Mouse (Mus musculus) limb, embryonic 10.5 days (tissue): ENCODE results near the gene Rflna. TPM values are rescaled to one million over a fixed set of nuclear protein-coding genes. Genes with fewer than 3 reads are reported as not detected.

Source experiments
- DNase-seq: peaks from one replicate; pipeline ENCODE4 v3.0.0-alpha.2; 2017; ENCODE audit warnings: low spot score
- H3K27ac ChIP-seq: fragments of 300-500 bp; sonication (generic); 2 replicates; pipeline ENCODE4 v1.5.1; 2016; ENCODE audit warnings: mild to moderate bottlenecking
- H3K27me3 ChIP-seq: fragments of 300-500 bp; sonication (generic); 2 replicates; pipeline ENCODE4 v1.6.1; 2016; ENCODE audit warnings: low read depth, mild to moderate bottlenecking; ENCODE audit not compliant: poor library complexity, severe bottlenecking
- H3K36me3 ChIP-seq: fragments of 300-500 bp; sonication (generic); 2 replicates; pipeline ENCODE4 v1.6.1; 2016; ENCODE audit warnings: mild to moderate bottlenecking, moderate library complexity
- H3K4me1 ChIP-seq: fragments of 300-500 bp; sonication (generic); 2 replicates; pipeline ENCODE4 v1.6.1; 2016
- H3K4me3 ChIP-seq: fragments of 300-500 bp; sonication (generic); 2 replicates; pipeline ENCODE4 v1.5.1; 2016; ENCODE audit warnings: mild to moderate bottlenecking, moderate library complexity
- H3K9me3 ChIP-seq: fragments of 300-500 bp; sonication (generic); replicated peaks from 2 replicates; pipeline ENCODE4 v1.6.1; 2016; ENCODE audit warnings: mild to moderate bottlenecking
- WGBS: fragments of 180-500 bp; shearing (Covaris S2); methylation state at CpG from one replicate; pipeline ENCODE4 v1.1.7; 2016; 5-methylcytosine and 5-hydroxymethylcytosine counted together
- polyA plus RNA-seq: library from polyadenylated mRNA; unstranded; fragments of >200 nt; fragmentation: Nextera tagmentation; extraction: Ambion mirVana; gene quantifications from 2 replicates; pipeline ENCODE4 v1.2.1, GENCODE M21; 2016

Rflna gene
- polyA plus RNA-seq, 1 experiment from 2014 or later, result 4.5 TPM

GRCm38 (mm10) chr5:124986656-124987055 is 16.4 kb upstream of the Rflna start:
- H3K27ac ChIP-seq, result no peak overlapping the region
- H3K27me3 ChIP-seq, result no peaks in the 10 kb centered on the region
- no peak overlapping the region for H3K4me3 ChIP-seq
- peaks cover 11% of the 10 kb centered on the region for H3K4me1 ChIP-seq
- no peak for DNase-seq
- 83% methylated on average over 5 of the region's 5 CpGs for WGBS
- no peaks in the 10 kb centered on the region; the same call in 1 of the 2 replicates for H3K9me3 ChIP-seq
- no peaks in the 10 kb centered on the region for H3K36me3 ChIP-seq

- DNase-seq, result no peak
- Histone ChIP-seq H3K27me3 (no peaks in the 10 kb centered on the region), H3K27ac (no peak overlapping the region), H3K9me3 (no peaks in the 10 kb centered on the region), H3K4me1 (peaks cover 11% of the 10 kb centered on the region), H3K36me3 (no peaks in the 10 kb centered on the region), H3K4me3 (no peak overlapping the region)
- WGBS, result 92% methylated on average over 2 of the region's 2 CpGs
These were observed 13.3 kb upstream of the Rflna start for GRCm38 (mm10) chr5:124989724-124990123.

GRCm38 (mm10) chr5:124992323-124992722 is 10.7 kb upstream of the Rflna start:
- Histone ChIP-seq H3K4me1 (peaks cover 18% of the 10 kb centered on the region), H3K4me3 (no peak overlapping the region), H3K27me3 (no peaks in the 10 kb centered on the region), H3K9me3 (no peaks in the 10 kb centered on the region), H3K36me3 (no peaks in the 10 kb centered on the region), H3K27ac (no peak overlapping the region)
- DNase-seq, result no peak
- WGBS, result 87% methylated on average over 8 of the region's 8 CpGs

GRCm38 (mm10) chr5:124992891-124993290 is 10.1 kb upstream of the Rflna start:
- 86% methylated on average over 11 of the region's 11 CpGs for WGBS
- Histone ChIP-seq H3K4me1 (peaks cover 20% of the 10 kb centered on the region), H3K36me3 (no peaks in the 10 kb centered on the region), H3K27me3 (no peaks in the 10 kb centered on the region), H3K27ac (peak overlapping the region; percentile 27; the same call in 1 of the 2 replicates), H3K4me3 (no peak overlapping the region), H3K9me3 (no peaks in the 10 kb centered on the region)
- DNase-seq, result no peak

- 75% methylated on average over 6 of the region's 6 CpGs for WGBS
- H3K27me3 ChIP-seq, result peaks cover 4% of the 10 kb centered on the region; the same call in 1 of the 2 replicates
- H3K9me3 ChIP-seq, result no peaks in the 10 kb centered on the region
- DNase-seq, result no peak
- H3K4me1 ChIP-seq, result peaks cover 38% of the 10 kb centered on the region
- peak overlapping the region; percentile 73; the same call in 1 of the 2 replicates for H3K27ac ChIP-seq
- H3K36me3 ChIP-seq, result no peaks in the 10 kb centered on the region
- H3K4me3 ChIP-seq, result no peak overlapping the region
These were observed 6.2 kb upstream of the Rflna start for GRCm38 (mm10) chr5:124996816-124997215.

- no peak for DNase-seq
- 60% methylated on average over 4 of the region's 4 CpGs for WGBS
These were observed 5.1 kb upstream of the Rflna start for GRCm38 (mm10) chr5:124997913-124998312.

GRCm38 (mm10) chr5:125000756-125001250 is 2.2 kb upstream of the Rflna start:
- no peak overlapping the region for H3K27ac ChIP-seq

More at GRCm38 (mm10) chr5:124997913-124998312, 5.1 kb upstream of the Rflna start:
- Histone ChIP-seq H3K9me3 (no peaks in the 10 kb centered on the region), H3K4me1 (peaks cover 48% of the 10 kb centered on the region), H3K27ac (peak overlapping the region; percentile 73), H3K4me3 (peak overlapping the region; percentile 11; the same call in 1 of the 2 replicates), H3K36me3 (no peaks in the 10 kb centered on the region), H3K27me3 (peaks cover 15% of the 10 kb centered on the region)

GRCm38 (mm10) chr5:125003873-125004255 is 843 bp downstream of the Rflna start:
- no peak for DNase-seq
- no peaks in the 10 kb centered on the region for H3K9me3 ChIP-seq
- 13% methylated on average over 15 of the region's 15 CpGs for WGBS
- H3K36me3 ChIP-seq, result no peaks in the 10 kb centered on the region
- peak overlapping the region; percentile 27; the same call in 1 of the 2 replicates for H3K27ac ChIP-seq
- peaks cover 44% of the 10 kb centered on the region for H3K27me3 ChIP-seq
- H3K4me1 ChIP-seq, result peaks cover 60% of the 10 kb centered on the region
- peak overlapping the region; percentile 52 for H3K4me3 ChIP-seq

More at GRCm38 (mm10) chr5:125000756-125001250, 2.2 kb upstream of the Rflna start:
- 55% methylated on average over 10 of the region's 10 CpGs for WGBS
- Histone ChIP-seq H3K36me3 (no peaks in the 10 kb centered on the region), H3K27me3 (peaks cover 44% of the 10 kb centered on the region), H3K4me3 (no peak overlapping the region), H3K4me1 (peaks cover 64% of the 10 kb centered on the region), H3K9me3 (no peaks in the 10 kb centered on the region)
- DNase-seq, result no peak

- H3K27ac ChIP-seq, result peak overlapping the region; percentile 27; the same call in 1 of the 2 replicates
- H3K27me3 ChIP-seq, result peaks cover 40% of the 10 kb centered on the region
- peaks cover 11% of the 10 kb centered on the region for H3K36me3 ChIP-seq
- H3K4me1 ChIP-seq, result peaks cover 39% of the 10 kb centered on the region
- no peak for DNase-seq
- no peaks in the 10 kb centered on the region for H3K9me3 ChIP-seq
- WGBS, result 67% methylated on average over 9 of the region's 9 CpGs
- H3K4me3 ChIP-seq, result no peak overlapping the region
These were observed 3.0 kb downstream of the Rflna start for GRCm38 (mm10) chr5:125005871-125006652.

GRCm38 (mm10) chr5:125006896-125007295 is 3.9 kb downstream of the Rflna start:
- H3K27ac ChIP-seq, result no peak overlapping the region
- no peaks in the 10 kb centered on the region for H3K9me3 ChIP-seq
- peaks cover 17% of the 10 kb centered on the region for H3K36me3 ChIP-seq
- no peak for DNase-seq
- 85% methylated on average over 5 of the region's 5 CpGs for WGBS
- H3K4me1 ChIP-seq, result peaks cover 39% of the 10 kb centered on the region
- no peak overlapping the region for H3K4me3 ChIP-seq
- H3K27me3 ChIP-seq, result peaks cover 39% of the 10 kb centered on the region

- WGBS, result 93% methylated on average over 24 of the region's 24 CpGs
- DNase-seq, result no peak
- Histone ChIP-seq H3K4me3 (no peak overlapping the region), H3K36me3 (peaks cover 54% of the 10 kb centered on the region), H3K27ac (no peak overlapping the region), H3K27me3 (no peaks in the 10 kb centered on the region), H3K4me1 (peaks cover 14% of the 10 kb centered on the region), H3K9me3 (no peaks in the 10 kb centered on the region)
These were observed 8.1 kb downstream of the Rflna start for GRCm38 (mm10) chr5:125011166-125011565.

- H3K36me3 ChIP-seq, result peaks cover 59% of the 10 kb centered on the region
- 93% methylated on average over 8 of the region's 8 CpGs for WGBS
These were observed 8.6 kb downstream of the Rflna start for GRCm38 (mm10) chr5:125011628-125012027.

GRCm38 (mm10) chr5:125014497-125014896 is 11.5 kb downstream of the Rflna start:
- Histone ChIP-seq H3K4me3 (no peak overlapping the region), H3K27me3 (no peaks in the 10 kb centered on the region), H3K27ac (no peak overlapping the region), H3K36me3 (peaks cover 83% of the 10 kb centered on the region), H3K4me1 (peaks cover 18% of the 10 kb centered on the region), H3K9me3 (no peaks in the 10 kb centered on the region)
- DNase-seq, result peak; percentile 85
- 54% methylated on average over 7 of the region's 7 CpGs for WGBS

More at GRCm38 (mm10) chr5:125011628-125012027, 8.6 kb downstream of the Rflna start:
- Histone ChIP-seq H3K4me3 (no peak overlapping the region), H3K9me3 (no peaks in the 10 kb centered on the region), H3K4me1 (peaks cover 11% of the 10 kb centered on the region; the same call in 1 of the 2 replicates), H3K27ac (no peak overlapping the region), H3K27me3 (no peaks in the 10 kb centered on the region)
- DNase-seq, result no peak
